Mouse (Mus musculus) MEL (cell line): ENCODE results near the gene Nr1h4.

Experiments
- CTCF ChIP-seq, 3 experiments: IDR thresholded peaks in 2 of 3; conservative IDR thresholded peaks in 1 of 3; 2 replicates each; pipeline ENCODE4 v1.5.1; 2011 to 2012; ENCODE audit warnings: low read length in 3 of 3, low read depth in 2 of 3, mild to moderate bottlenecking in 2 of 3, improper control_type of control experiment in 1 of 3, inconsistent platforms in 1 of 3, mixed read lengths in 1 of 3, moderate library complexity in 1 of 3; ENCODE audit not compliant: control insufficient read depth in 1 of 3, insufficient read depth in 1 of 3, poor library complexity in 1 of 3, severe bottlenecking in 1 of 3
- EP300 ChIP-seq, 2 experiments: IDR thresholded peaks; 2 replicates each; pipeline ENCODE4 v1.6.1; 2011; ENCODE audit warnings: improper control_type of control experiment in 2 of 2, low read length in 2 of 2, low read depth in 1 of 2, mild to moderate bottlenecking in 1 of 2
- ETS1 ChIP-seq: IDR thresholded peaks from 2 replicates; pipeline ENCODE4 v1.6.1; 2012; ENCODE audit warnings: low read depth, mild to moderate bottlenecking, inconsistent platforms, low read length, improper control_type of control experiment, moderate library complexity
- GABPA ChIP-seq: IDR thresholded peaks from 2 replicates; pipeline ENCODE4 v1.6.1; 2012; ENCODE audit warnings: low read depth, mild to moderate bottlenecking, inconsistent platforms, low read length, improper control_type of control experiment, moderate library complexity
- GATA1 ChIP-seq: IDR thresholded peaks from 2 replicates; pipeline ENCODE4 v1.6.1; 2011; ENCODE audit warnings: low read depth, low read length, improper control_type of control experiment
- MAX ChIP-seq: IDR thresholded peaks from 2 replicates; pipeline ENCODE4 v1.6.1; 2011; ENCODE audit warnings: low read length, improper control_type of control experiment
- POLR2A ChIP-seq, 2 experiments: IDR thresholded peaks; 2 replicates each; pipeline ENCODE4 v1.6.1; 2011 to 2012; ENCODE audit warnings: low read length in 2 of 2, mild to moderate bottlenecking in 2 of 2, control low read depth in 1 of 2, improper control_type of control experiment in 1 of 2, low read depth in 1 of 2, moderate library complexity in 1 of 2; ENCODE audit not compliant: control insufficient read depth in 1 of 2, insufficient read depth in 1 of 2, poor library complexity in 1 of 2
- POLR2AphosphoS2 ChIP-seq: IDR thresholded peaks from 2 replicates; pipeline ENCODE4 v1.6.1; 2011; ENCODE audit warnings: low read length, improper control_type of control experiment
- USF1 ChIP-seq: IDR thresholded peaks from 2 replicates; pipeline ENCODE4 v1.6.1; 2014; ENCODE audit warnings: low read depth, mild to moderate bottlenecking, inconsistent platforms, low read length, improper control_type of control experiment, moderate library complexity

- TF ChIP-seq POLR2A (IDR thresholded peaks at IDR 0.05; ENCODE audit: control insufficient read depth in 1 of 2, insufficient read depth in 1 of 2, low read depth in 1 of 2, low read length in 2 of 2, poor library complexity in 1 of 2) (no peak), GABPA (no peak), EP300 (IDR thresholded peaks at IDR 0.05; ENCODE audit: low read depth in 1 of 2, low read length in 2 of 2) (no peak), GATA1 (no peak), CTCF (IDR thresholded peaks at IDR 0.05 in 2 of 3, conservative IDR thresholded peaks at IDR 0.05 in 1 of 3; ENCODE audit: control insufficient read depth in 1 of 3, insufficient read depth in 1 of 3, low read depth in 2 of 3, low read length in 3 of 3, poor library complexity in 1 of 3, severe bottlenecking in 1 of 3) (no peak), ETS1 (no peak), MAX (no peak), USF1 (no peak), POLR2AphosphoS2 (no peak)
Measured at GRCm38 (mm10) chr10:89439380-89439779, 94.0 kb downstream of the Nr1h4 start.
